Mouse (Mus musculus) intestine, embryonic 15.5 days (tissue): ENCODE results near the gene Slc10a7. TPM values are rescaled to one million over a fixed set of nuclear protein-coding genes. Genes with fewer than 3 reads are reported as not detected.
"Not testable (repeated sequence)": the region's sequence is repeated elsewhere in the genome, so short reads cannot be mapped to it uniquely, and the experiment has no call there.

Experiments used
- ATAC-seq: fragments of 200-750 bp; cut with Nextera tagmentation; 2 replicates; pipeline ENCODE4 v1.8.0; 2017; ENCODE audit warnings: moderate TSS enrichment, moderate library complexity
- H3K27ac ChIP-seq: fragments of 300-500 bp; sonication (generic); 2 replicates; pipeline ENCODE4 v1.5.1; 2015; ENCODE audit warnings: mild to moderate bottlenecking, inconsistent platforms
- H3K27me3 ChIP-seq: fragments of 300-500 bp; sonication (generic); replicated peaks from 2 replicates; pipeline ENCODE4 v1.6.1; 2015; ENCODE audit warnings: inconsistent platforms
- H3K36me3 ChIP-seq: fragments of 300-500 bp; sonication (generic); 2 replicates; pipeline ENCODE4 v1.6.1; 2015; ENCODE audit warnings: inconsistent platforms
- H3K4me1 ChIP-seq: fragments of 300-500 bp; sonication (generic); replicated peaks from 2 replicates; pipeline ENCODE4 v1.6.1; 2015; ENCODE audit warnings: inconsistent platforms
- H3K4me2 ChIP-seq: fragments of 300-500 bp; sonication (generic); replicated peaks from 2 replicates; pipeline ENCODE4 v1.6.1; 2015; ENCODE audit warnings: mild to moderate bottlenecking, inconsistent platforms
- H3K4me3 ChIP-seq: fragments of 300-500 bp; sonication (generic); replicated peaks from 2 replicates; pipeline ENCODE4 v1.5.1; 2015; ENCODE audit warnings: inconsistent platforms
- H3K9ac ChIP-seq: fragments of 300-500 bp; sonication (generic); 2 replicates; pipeline ENCODE4 v1.6.1; 2015; ENCODE audit warnings: inconsistent platforms
- H3K9me3 ChIP-seq: fragments of 300-500 bp; sonication (generic); 2 replicates; pipeline ENCODE4 v1.6.1; 2016; ENCODE audit warnings: inconsistent platforms
- WGBS: fragments of 180-500 bp; shearing (Covaris S2); methylation state at CpG from one replicate; pipeline ENCODE4 v1.1.7; 2015; 5-methylcytosine and 5-hydroxymethylcytosine counted together
- polyA plus RNA-seq: library from polyadenylated mRNA; unstranded; fragments of >200 nt; fragmentation: Nextera tagmentation; extraction: Ambion mirVana; gene quantifications from 2 replicates; pipeline ENCODE4 v1.2.1, GENCODE M21; 2015

The Slc10a7 gene
- 16.5 and 17.0 TPM in 2 replicates for polyA plus RNA-seq

DNA sequence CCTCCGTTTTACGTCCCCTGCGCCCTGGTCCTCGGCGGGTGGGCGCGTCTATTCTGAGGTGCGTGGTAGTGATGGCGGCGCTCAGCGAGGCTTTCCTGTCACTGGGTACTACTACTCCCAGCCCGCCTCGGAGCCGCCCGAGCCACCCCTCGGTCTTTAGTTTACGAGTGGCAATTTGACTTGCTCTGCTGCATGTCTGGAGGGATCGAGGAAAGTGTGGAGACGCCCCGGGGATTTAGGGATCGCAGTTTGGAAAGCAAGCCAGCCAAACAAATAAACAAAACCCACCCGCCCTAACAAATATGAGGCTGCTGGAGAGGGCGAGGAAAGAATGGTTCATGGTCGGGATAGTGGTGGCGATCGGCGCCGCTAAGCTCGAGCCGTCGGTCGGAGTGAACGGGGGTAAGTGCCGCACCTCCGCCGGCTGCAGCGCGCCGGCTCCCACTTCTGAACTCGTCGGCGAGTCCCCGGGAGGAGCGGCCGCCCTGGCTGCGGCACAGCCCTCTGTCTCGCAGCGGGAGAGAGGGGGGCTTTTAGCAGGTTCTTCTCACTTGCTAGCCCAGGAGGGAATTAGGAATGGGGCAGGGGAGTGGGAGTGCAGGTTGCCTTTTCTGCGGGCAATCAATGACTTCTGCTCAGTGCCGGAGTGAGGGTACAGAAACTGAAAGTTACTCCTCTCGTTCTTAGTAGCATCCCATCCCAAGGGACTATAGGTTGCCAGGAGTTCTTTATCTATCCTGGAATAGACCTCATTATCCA, at the start of gene Slc10a7:
TSS of gene Slc10a7 (plus strand) at position 74 of the 759 bp plus-strand sequence.
- WGBS: under 1% methylated on average over 51 of the region's 51 CpGs

DNA sequence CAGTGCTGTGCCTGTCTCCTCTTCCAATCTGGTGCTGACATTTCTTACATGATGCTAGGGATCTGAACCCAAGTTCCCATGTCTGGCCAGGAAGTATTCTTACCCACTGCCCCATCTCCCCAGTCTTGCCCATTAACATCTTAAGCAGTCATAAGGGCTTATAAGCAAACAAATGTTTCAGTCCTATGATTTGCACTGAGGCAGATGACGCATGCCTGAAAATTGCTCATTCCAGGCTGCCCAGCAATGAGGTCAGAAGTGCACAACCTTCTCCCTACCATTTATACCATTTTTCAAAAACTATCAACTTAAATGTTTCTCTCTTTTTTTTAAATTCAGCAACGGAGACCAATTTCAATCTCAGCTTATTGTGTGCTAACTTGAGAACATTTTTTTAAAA, 45.2 kb upstream of the Slc10a7 start:
- WGBS: 58% methylated on average over 2 of the region's 2 CpGs
- no peaks in the 10 kb centered on the region for H3K36me3 ChIP-seq
- H3K9me3 ChIP-seq: no peaks in the 10 kb centered on the region
- no peak overlapping the region for H3K4me2 ChIP-seq
- H3K9ac ChIP-seq: no peak overlapping the region
- no peak for ATAC-seq
- no peak overlapping the region for H3K27ac ChIP-seq
- H3K4me1 ChIP-seq: no peaks in the 10 kb centered on the region
- H3K4me3 ChIP-seq: no peak overlapping the region
- no peaks in the 10 kb centered on the region for H3K27me3 ChIP-seq

More for the DNA sequence above, at the start of gene Slc10a7:
- Histone ChIP-seq H3K27ac (peak within 1 kb of the TSS; percentile 97), H3K27me3 (no peaks in the 10 kb centered on the region), H3K4me2 (peak within 1 kb of the TSS; percentile 96), H3K9ac (peak within 1 kb of the TSS; percentile 92), H3K4me3 (peak within 1 kb of the TSS; percentile 73), H3K9me3 (no peaks in the 10 kb centered on the region), H3K36me3 (no peaks in the 10 kb centered on the region), H3K4me1 (no peaks in the 10 kb centered on the region)
- peak; percentile 94 for ATAC-seq

DNA sequence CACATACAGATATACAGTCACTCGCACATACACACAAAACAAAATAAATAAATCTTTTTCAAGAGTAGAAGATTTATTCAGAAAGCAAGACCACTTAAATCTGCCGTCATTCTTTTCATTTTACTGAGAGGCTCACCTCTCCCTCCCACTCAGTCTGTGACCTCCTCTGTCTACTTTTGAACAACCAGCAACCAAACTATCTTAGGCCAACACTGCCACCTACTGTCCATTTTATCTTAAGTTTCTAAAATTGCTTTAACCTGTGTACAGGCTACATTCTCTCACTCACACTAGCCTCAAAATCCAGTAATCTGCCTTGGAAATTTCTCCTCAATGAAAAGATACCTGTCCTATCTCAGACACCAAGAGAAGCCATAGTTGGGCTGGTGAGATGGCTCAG, 41.3 kb upstream of the Slc10a7 start:
- no peak overlapping the region for H3K9ac ChIP-seq
- no peak overlapping the region for H3K4me3 ChIP-seq
- ATAC-seq: no peak
- H3K4me1 ChIP-seq: no peaks in the 10 kb centered on the region
- 93% methylated on average over 2 of the region's 2 CpGs for WGBS
- no peaks in the 10 kb centered on the region for H3K27me3 ChIP-seq
- no peaks in the 10 kb centered on the region for H3K36me3 ChIP-seq
- H3K27ac ChIP-seq: no peak overlapping the region
- H3K9me3 ChIP-seq: no peaks in the 10 kb centered on the region
- no peak overlapping the region for H3K4me2 ChIP-seq

DNA sequence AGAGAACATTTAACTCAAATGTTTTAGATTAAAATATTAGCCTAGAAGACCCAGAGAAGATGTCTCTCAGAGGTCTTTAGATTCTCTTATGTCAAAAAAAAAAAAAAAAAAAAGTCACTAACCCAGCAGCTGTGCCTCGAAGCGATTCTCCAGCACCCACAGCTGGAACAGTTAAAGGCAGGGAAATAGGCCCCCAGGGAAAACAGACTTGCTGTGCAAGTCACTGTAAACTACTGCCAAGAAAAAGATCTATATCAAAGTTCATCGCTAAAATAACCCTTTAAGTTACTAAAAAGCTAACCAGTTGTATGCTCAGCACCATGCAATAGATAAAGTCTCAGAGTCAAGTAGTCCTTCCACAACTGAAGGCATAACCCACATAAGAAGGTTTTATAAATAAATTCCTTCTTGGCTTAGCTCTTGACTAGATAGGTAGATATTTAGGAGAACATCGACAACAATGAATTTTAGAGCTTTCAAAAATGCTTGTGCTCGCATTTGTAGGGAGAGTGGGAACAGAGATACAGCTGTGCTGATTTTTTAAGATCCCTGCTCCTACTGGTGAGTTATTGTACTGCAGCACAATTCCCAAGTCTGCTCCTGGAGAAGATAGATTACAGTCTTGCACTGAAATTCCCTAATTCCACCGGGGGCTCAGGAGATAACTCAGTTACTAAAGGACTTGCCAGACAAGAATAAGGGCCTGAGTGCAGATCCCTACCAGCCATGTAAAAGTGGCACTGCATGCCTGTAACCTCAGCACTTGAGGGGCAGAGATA, 31.9 kb upstream of the Slc10a7 start:
- Histone ChIP-seq H3K27ac (no peak overlapping the region), H3K4me3 (no peak overlapping the region), H3K36me3 (no peaks in the 10 kb centered on the region), H3K9ac (no peak overlapping the region), H3K9me3 (no peaks in the 10 kb centered on the region), H3K27me3 (no peaks in the 10 kb centered on the region), H3K4me2 (no peak overlapping the region), H3K4me1 (no peaks in the 10 kb centered on the region)
- 36% methylated on average over 6 of the region's 6 CpGs for WGBS
- no peak for ATAC-seq

DNA sequence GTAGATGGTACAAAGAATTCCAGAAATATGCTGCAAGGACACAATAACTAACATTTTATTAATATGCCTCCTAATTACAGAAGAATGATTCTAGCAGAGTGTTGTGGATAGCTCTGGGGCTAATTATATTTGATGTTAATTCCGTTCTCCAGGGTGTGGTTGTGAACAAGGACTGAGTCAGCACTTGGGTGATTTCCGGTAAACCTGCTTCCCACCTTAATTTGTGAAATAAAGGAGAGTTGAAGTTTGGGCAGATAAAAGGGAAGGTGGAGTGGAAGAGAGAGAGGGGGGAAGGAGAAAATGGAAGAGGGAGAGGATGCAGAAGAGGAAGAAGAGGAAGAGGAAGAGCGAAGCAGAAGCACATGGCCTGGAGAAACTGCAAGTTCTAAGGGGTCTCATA, 19.4 kb upstream of the Slc10a7 start:
- Histone ChIP-seq H3K4me3 (no peak overlapping the region), H3K27ac (no peak overlapping the region), H3K36me3 (no peaks in the 10 kb centered on the region), H3K4me2 (no peak overlapping the region), H3K9me3 (no peaks in the 10 kb centered on the region), H3K4me1 (no peaks in the 10 kb centered on the region), H3K9ac (no peak overlapping the region), H3K27me3 (no peaks in the 10 kb centered on the region)
- 73% methylated on average over 3 of the region's 3 CpGs for WGBS
- no peak for ATAC-seq

DNA sequence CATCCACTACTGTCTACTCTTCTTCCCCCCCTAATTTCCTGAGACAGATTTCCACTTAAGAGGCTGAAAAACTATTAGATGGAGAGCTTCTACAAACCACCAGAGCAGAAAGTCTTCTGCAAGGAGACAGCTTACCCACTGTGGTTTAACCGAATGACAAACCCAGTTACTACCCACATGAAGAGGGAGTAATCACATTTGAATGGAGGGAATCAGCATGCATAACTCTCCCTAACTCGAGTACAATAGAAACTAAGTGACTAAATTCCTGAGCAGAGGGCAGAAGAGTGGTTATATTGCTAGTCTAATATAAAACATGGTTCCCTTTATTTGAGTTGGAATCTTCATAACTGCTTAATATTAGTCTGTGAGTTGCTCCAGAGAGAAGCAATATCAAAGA, 16.1 kb upstream of the Slc10a7 start:
- Histone ChIP-seq H3K4me1 (no peaks in the 10 kb centered on the region), H3K4me3 (no peak overlapping the region), H3K9ac (no peak overlapping the region), H3K4me2 (no peak overlapping the region), H3K27ac (no peak overlapping the region), H3K36me3 (no peaks in the 10 kb centered on the region), H3K27me3 (no peaks in the 10 kb centered on the region), H3K9me3 (no peaks in the 10 kb centered on the region)
- 44% methylated on average over 2 of the region's 2 CpGs for WGBS
- no peak for ATAC-seq

DNA sequence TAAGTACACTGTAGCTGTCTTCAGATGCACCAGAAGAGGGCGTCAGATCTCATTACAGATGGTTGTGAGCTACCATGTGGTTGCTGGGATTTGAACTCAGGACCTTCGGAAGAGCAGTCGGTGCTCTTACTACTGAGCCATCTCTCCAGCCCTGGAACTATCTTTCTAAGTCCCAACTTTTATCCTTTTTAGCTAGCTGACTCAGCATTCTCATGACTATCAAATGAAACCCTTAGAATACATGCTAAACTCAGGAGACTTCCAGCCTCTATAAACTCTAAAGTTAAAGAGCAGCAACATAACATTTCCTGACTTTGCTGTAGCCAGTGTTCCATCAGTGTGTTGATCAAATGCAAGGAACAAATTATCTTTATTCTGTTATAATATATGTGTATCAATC, 12.9 kb upstream of the Slc10a7 start:
- not testable (repeated sequence) for H3K4me3 ChIP-seq, H3K4me2 ChIP-seq, H3K4me1 ChIP-seq, H3K27ac ChIP-seq, H3K27me3 ChIP-seq, ATAC-seq, H3K9me3 ChIP-seq, H3K9ac ChIP-seq, H3K36me3 ChIP-seq
- WGBS: 94% methylated on average over 3 of the region's 3 CpGs

DNA sequence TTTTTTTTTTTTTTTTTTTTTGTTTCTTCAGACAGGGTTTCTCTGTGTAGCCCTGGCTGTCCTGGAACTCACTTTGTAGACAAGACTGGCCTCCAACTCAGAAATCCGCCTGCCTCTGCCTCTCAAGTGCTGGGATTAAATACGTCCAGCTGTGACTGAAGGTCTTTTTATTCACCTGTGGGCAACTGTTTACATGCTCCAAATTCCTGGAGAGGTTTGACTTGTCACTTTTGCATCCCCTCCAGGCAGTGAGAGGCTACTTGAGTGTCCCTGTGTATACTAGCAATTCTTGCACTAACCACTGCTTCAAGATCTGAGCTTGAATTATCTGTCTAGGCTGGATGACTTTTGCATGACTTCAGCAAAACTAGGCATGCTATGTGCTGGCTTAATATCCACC, 6.4 kb upstream of the Slc10a7 start:
- Histone ChIP-seq H3K27me3 (no peaks in the 10 kb centered on the region), H3K27ac (no peak overlapping the region), H3K9ac (no peak overlapping the region), H3K4me2 (no peak overlapping the region), H3K36me3 (no peaks in the 10 kb centered on the region), H3K4me1 (no peaks in the 10 kb centered on the region), H3K4me3 (no peak overlapping the region), H3K9me3 (no peaks in the 10 kb centered on the region)
- no peak for ATAC-seq
- 74% methylated on average over 2 of the region's 2 CpGs for WGBS

DNA sequence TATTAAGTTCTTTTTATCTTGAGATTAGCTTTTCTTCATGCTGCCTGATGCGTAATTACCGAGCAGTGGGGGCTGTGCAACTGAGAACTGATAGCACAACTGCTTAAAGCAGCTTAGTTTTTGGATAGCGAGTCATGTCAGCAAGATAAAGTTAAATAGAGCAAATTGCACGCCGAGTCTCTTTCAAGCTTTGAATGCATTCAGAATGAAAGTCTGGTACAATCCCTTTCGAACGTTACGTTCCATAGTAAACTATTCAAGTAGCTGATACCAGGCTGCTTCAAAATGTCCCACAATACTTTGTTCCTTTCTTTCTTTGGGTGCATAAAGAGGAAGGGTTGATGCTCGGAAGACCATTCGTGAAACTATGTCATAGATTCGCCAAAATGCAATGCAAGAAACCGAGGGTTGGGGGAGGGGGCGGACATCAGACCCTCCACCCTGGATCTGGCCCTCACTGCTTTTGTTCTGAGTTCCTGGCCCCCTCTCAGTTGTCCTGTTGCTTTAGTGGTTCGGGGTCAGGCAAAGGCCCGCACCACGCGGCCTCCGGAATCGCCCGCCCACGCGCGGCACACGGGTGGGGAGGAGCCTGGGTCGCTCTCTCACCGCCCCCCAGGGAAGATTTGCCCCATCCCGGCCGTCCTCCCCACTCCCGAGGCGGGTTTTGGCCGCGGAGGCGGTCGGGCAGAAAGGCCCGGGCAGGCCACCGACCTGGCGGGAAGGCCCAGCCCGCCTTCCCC, 997 bp upstream of the Slc10a7 start:
- Histone ChIP-seq H3K27ac (peak overlapping the region; percentile 97), H3K4me3 (peak overlapping the region; percentile 73), H3K4me2 (peak overlapping the region; percentile 96), H3K27me3 (no peaks in the 10 kb centered on the region), H3K4me1 (no peaks in the 10 kb centered on the region), H3K9ac (peak overlapping the region; percentile 92), H3K36me3 (no peaks in the 10 kb centered on the region), H3K9me3 (no peaks in the 10 kb centered on the region)
- under 1% methylated on average over 36 of the region's 38 CpGs for WGBS
- ATAC-seq: peak; percentile 41

DNA sequence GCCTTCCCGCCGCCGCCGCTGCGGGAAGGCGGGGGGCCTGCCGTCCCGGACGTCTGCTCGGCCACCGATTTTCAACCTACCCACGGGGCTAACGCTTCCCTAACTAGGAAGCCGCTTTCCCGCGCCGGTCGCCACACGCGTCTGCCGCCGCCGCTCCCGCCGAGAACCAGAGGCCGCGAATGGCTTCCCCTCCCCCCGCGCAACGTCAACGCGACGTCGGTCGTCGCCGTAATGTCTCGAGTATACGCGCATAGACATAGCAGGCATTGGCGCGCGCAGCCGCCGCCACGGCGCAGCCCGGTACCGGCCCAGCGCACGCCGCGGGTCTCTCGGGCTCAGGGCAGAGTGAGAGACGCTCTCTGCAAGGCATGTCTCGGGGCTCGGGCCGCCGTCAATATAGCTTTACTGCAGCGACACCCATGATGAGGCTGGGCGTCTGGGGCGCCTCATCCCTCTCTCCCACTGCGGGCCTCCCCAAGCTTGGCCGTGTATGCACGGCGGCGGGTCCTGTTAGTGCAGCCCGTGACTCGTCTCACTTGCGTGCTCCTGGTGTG, 350 bp upstream of the Slc10a7 start, which contains the start of gene Rbmxl1:
TSS of gene Rbmxl1 (minus strand) at position 180 of the 554 bp plus-strand sequence.
- WGBS: under 1% methylated on average over 63 of the region's 70 CpGs
- ATAC-seq: peak; percentile 93
- H3K9me3 ChIP-seq: no peaks in the 10 kb centered on the region
- peak within 1 kb of the TSS; percentile 96 for H3K4me2 ChIP-seq
- H3K27ac ChIP-seq: peak within 1 kb of the TSS; percentile 97
- no peaks in the 10 kb centered on the region for H3K27me3 ChIP-seq
- no peaks in the 10 kb centered on the region for H3K36me3 ChIP-seq
- H3K4me1 ChIP-seq: no peaks in the 10 kb centered on the region
- peak within 1 kb of the TSS; percentile 92 for H3K9ac ChIP-seq
- peak within 1 kb of the TSS; percentile 73 for H3K4me3 ChIP-seq

DNA sequence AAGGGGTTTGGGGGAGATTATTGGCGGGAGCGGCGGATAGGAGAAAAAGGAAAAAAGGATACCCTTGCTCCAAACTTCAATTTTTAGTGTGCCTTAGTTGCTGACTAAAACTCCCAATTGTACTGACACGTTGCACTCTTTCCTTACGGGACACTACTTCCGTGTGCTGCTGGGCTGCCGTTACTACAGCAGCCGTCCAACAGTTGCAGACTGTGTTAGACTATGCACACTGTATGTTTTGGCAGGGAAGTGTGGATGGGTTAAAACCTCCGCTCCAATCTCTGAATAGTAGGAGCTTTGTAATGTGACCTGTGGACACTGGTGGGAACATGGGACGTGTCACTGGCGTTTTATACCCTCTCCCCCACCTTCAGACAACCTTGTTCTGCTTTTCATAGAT, 948 bp downstream of the Slc10a7 start:
- peak overlapping the region; percentile 97 for H3K27ac ChIP-seq
- no peaks in the 10 kb centered on the region for H3K4me1 ChIP-seq
- no peaks in the 10 kb centered on the region for H3K36me3 ChIP-seq
- no peaks in the 10 kb centered on the region for H3K27me3 ChIP-seq
- H3K4me3 ChIP-seq: peak overlapping the region; percentile 73
- H3K9ac ChIP-seq: peak overlapping the region; percentile 92
- peak; percentile 49 for ATAC-seq
- H3K9me3 ChIP-seq: no peaks in the 10 kb centered on the region
- 0% methylated on average over 11 of the region's 11 CpGs for WGBS
- peak overlapping the region; percentile 96 for H3K4me2 ChIP-seq

DNA sequence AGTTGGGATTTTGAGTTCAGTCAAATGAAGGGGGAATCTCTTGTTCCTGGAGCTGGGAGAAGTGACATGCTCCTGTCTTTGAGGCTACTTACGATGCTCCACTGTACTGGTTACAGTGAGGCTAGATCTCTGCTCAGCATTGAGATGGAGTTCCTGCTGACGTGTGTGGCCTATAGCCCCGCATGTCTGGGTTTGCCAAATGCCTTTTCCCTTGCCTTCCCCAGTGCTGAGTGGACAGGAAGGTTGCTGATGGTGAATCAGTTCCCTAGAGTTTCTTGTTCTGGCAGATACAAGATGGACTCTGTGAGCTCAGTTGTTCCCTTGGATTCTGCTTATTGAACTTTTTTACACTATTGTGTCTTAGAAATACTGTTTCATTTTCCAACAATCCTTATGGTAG, 1.8 kb downstream of the Slc10a7 start:
- no peak overlapping the region for H3K27ac ChIP-seq
- 66% methylated on average over 3 of the region's 3 CpGs for WGBS
- no peaks in the 10 kb centered on the region for H3K4me1 ChIP-seq
- H3K4me2 ChIP-seq: peak overlapping the region; percentile 3; the same call in 1 of the 2 replicates
- no peak overlapping the region for H3K9ac ChIP-seq
- no peak overlapping the region for H3K4me3 ChIP-seq
- H3K36me3 ChIP-seq: peaks cover under 1% of the 10 kb centered on the region
- H3K27me3 ChIP-seq: no peaks in the 10 kb centered on the region
- ATAC-seq: no peak
- no peaks in the 10 kb centered on the region for H3K9me3 ChIP-seq
